Mouse (Mus musculus) liver, embryonic 11.5 days (tissue): Measurements from ENCODE around the gene Ckap4. TPM values are rescaled to one million over a fixed set of nuclear protein-coding genes. Genes with fewer than 3 reads are reported as not detected.
"Not testable (repeated sequence)": the region's sequence is repeated elsewhere in the genome, so short reads cannot be mapped to it uniquely, and the experiment has no call there.

Source experiments
- ATAC-seq: fragments of 200-750 bp; cut with Nextera tagmentation; replicated peaks from 2 replicates; pipeline ENCODE4 v1.8.0; 2017; ENCODE audit warnings: moderate number of reproducible peaks, mild to moderate bottlenecking, moderate TSS enrichment, moderate library complexity; ENCODE audit not compliant: low FRiP score
- DNase-seq: peaks from one replicate; pipeline ENCODE4 v3.0.0-alpha.2; 2017; ENCODE audit warnings: low spot score
- H3K27ac ChIP-seq: fragments of 300-500 bp; sonication (generic); 2 replicates; pipeline ENCODE4 v1.5.1; 2014; ENCODE audit warnings: mild to moderate bottlenecking, low read depth, low read length, control low read depth
- H3K27me3 ChIP-seq: fragments of 300-500 bp; sonication (generic); replicated peaks from 2 replicates; pipeline ENCODE4 v1.6.1; 2014; ENCODE audit warnings: low read length, mixed read lengths; ENCODE audit not compliant: control insufficient read depth, insufficient read depth
- H3K36me3 ChIP-seq: fragments of 300-500 bp; sonication (generic); 2 replicates; pipeline ENCODE4 v1.6.1; 2014; ENCODE audit warnings: mild to moderate bottlenecking, low read length, moderate library complexity, mixed read lengths; ENCODE audit not compliant: control insufficient read depth, insufficient read depth
- H3K4me1 ChIP-seq: fragments of 300-500 bp; sonication (generic); replicated peaks from 2 replicates; pipeline ENCODE4 v1.6.1; 2014; ENCODE audit warnings: low read length, mixed read lengths; ENCODE audit not compliant: control insufficient read depth, insufficient read depth
- H3K4me2 ChIP-seq: fragments of 300-500 bp; sonication (generic); 2 replicates; pipeline ENCODE4 v1.6.1; 2014; ENCODE audit warnings: mild to moderate bottlenecking, control low read depth, moderate library complexity
- H3K4me3 ChIP-seq: fragments of 300-500 bp; sonication (generic); 2 replicates; pipeline ENCODE4 v1.5.1; 2014; ENCODE audit warnings: low read depth, low read length, control low read depth
- H3K9ac ChIP-seq: fragments of 300-500 bp; sonication (generic); 2 replicates; pipeline ENCODE4 v1.6.1; 2014; ENCODE audit warnings: low read depth, low read length, control low read depth
- H3K9me3 ChIP-seq: fragments of 300-500 bp; sonication (generic); 2 replicates; pipeline ENCODE4 v1.6.1; 2016; ENCODE audit warnings: low read length, inconsistent platforms, mixed read lengths; ENCODE audit not compliant: control insufficient read depth
- WGBS: fragments of 180-500 bp; shearing (Covaris S2); extraction: QIAGEN DNeasy Blood & Tissue Kit; methylation state at CpG from one replicate; pipeline ENCODE4 v1.1.7; 2014; 5-methylcytosine and 5-hydroxymethylcytosine counted together
- polyA plus RNA-seq: library from polyadenylated mRNA; unstranded; fragments of >200 nt; fragmentation: Nextera tagmentation; extraction: Ambion mirVana; gene quantifications from 2 replicates; pipeline ENCODE4 v1.2.1, GENCODE M21; 2014

The Ckap4 gene
- polyA plus RNA-seq, 1 experiment from 2014 or later: 41.5 TPM

- Histone ChIP-seq H3K9ac (no peak overlapping the region), H3K27ac (no peak overlapping the region)
Measured at GRCm38 (mm10) chr10:84496805-84497204, 37.1 kb downstream of the Ckap4 start.

GRCm38 (mm10) chr10:84494432-84494831, 39.4 kb downstream of the Ckap4 start:
- WGBS: 63% methylated on average over 7 of the region's 7 CpGs
- Histone ChIP-seq H3K9ac (no peak overlapping the region), H3K4me2 (no peak overlapping the region), H3K36me3 (no peaks in the 10 kb centered on the region), H3K27me3 (no peaks in the 10 kb centered on the region), H3K9me3 (no peaks in the 10 kb centered on the region), H3K27ac (no peak overlapping the region), H3K4me1 (0 out of 2 replicates have a peak, but pooled peaks cover 2% of the 10 kb centered on the region), H3K4me3 (no peak overlapping the region)
- DNase-seq (no peak), ATAC-seq (no peak)

More at GRCm38 (mm10) chr10:84496805-84497204, 37.1 kb downstream of the Ckap4 start:
- Histone ChIP-seq H3K4me3 (no peak overlapping the region), H3K27me3 (no peaks in the 10 kb centered on the region), H3K4me1 (no peaks in the 10 kb centered on the region), H3K36me3 (no peaks in the 10 kb centered on the region), H3K9me3 (no peaks in the 10 kb centered on the region), H3K4me2 (no peak overlapping the region)
- no peak for ATAC-seq
- WGBS: 66% methylated on average over 2 of the region's 2 CpGs
- DNase-seq: no peak

GRCm38 (mm10) chr10:84490115-84490514, 43.7 kb downstream of the Ckap4 start:
- no peaks in the 10 kb centered on the region for H3K9me3 ChIP-seq
- no peaks in the 10 kb centered on the region for H3K36me3 ChIP-seq
- no peak; the same call in 1 of the 2 replicates for ATAC-seq
- no peak overlapping the region for H3K4me2 ChIP-seq
- DNase-seq: no peak
- H3K4me1 ChIP-seq: 0 out of 2 replicates have a peak, but pooled peaks cover 2% of the 10 kb centered on the region
- no peaks in the 10 kb centered on the region for H3K27me3 ChIP-seq
- H3K4me3 ChIP-seq: no peak overlapping the region
- H3K9ac ChIP-seq: no peak overlapping the region
- 52% methylated on average over 5 of the region's 5 CpGs for WGBS
- H3K27ac ChIP-seq: no peak overlapping the region

GRCm38 (mm10) chr10:84488315-84488714, 45.5 kb downstream of the Ckap4 start:
- no peak overlapping the region for H3K27ac ChIP-seq
- H3K4me2 ChIP-seq: no peak overlapping the region
- no peaks in the 10 kb centered on the region for H3K36me3 ChIP-seq
- 40% methylated on average over 6 of the region's 6 CpGs for WGBS
- H3K9ac ChIP-seq: no peak overlapping the region
- peak; percentile 56 for DNase-seq
- H3K4me1 ChIP-seq: 0 out of 2 replicates have a peak, but pooled peaks cover 2% of the 10 kb centered on the region
- no peaks in the 10 kb centered on the region for H3K27me3 ChIP-seq
- no peak overlapping the region for H3K4me3 ChIP-seq
- ATAC-seq: 0 out of 2 replicates have a peak, but pooled peaks have one; percentile 45
- H3K9me3 ChIP-seq: no peaks in the 10 kb centered on the region

- DNase-seq: no peak
- H3K9me3 ChIP-seq: no peaks in the 10 kb centered on the region
- no peaks in the 10 kb centered on the region for H3K27me3 ChIP-seq
- no peaks in the 10 kb centered on the region for H3K4me1 ChIP-seq
- no peak for ATAC-seq
- no peak overlapping the region for H3K27ac ChIP-seq
- no peaks in the 10 kb centered on the region for H3K36me3 ChIP-seq
- H3K9ac ChIP-seq: no peak overlapping the region
- H3K4me2 ChIP-seq: no peak overlapping the region
- no peak overlapping the region for H3K4me3 ChIP-seq
- WGBS: 77% methylated on average over 1 of the region's 1 CpGs
Measured at GRCm38 (mm10) chr10:84484661-84485060, 49.2 kb downstream of the Ckap4 start.

- no peaks in the 10 kb centered on the region for H3K4me1 ChIP-seq
- DNase-seq (no peak), ATAC-seq (no peak)
- no peak overlapping the region for H3K9ac ChIP-seq
- no peak overlapping the region for H3K4me2 ChIP-seq
- H3K36me3 ChIP-seq: no peaks in the 10 kb centered on the region
- H3K27ac ChIP-seq: no peak overlapping the region
- H3K4me3 ChIP-seq: no peak overlapping the region
- no peaks in the 10 kb centered on the region for H3K27me3 ChIP-seq
- H3K9me3 ChIP-seq: no peaks in the 10 kb centered on the region
- 66% methylated on average over 3 of the region's 3 CpGs for WGBS
Measured at GRCm38 (mm10) chr10:84483553-84483952, 50.3 kb downstream of the Ckap4 start.

GRCm38 (mm10) chr10:84483069-84483468, 50.8 kb downstream of the Ckap4 start:
- 75% methylated on average over 2 of the region's 2 CpGs for WGBS
- Histone ChIP-seq H3K4me2 (no peak overlapping the region), H3K4me3 (no peak overlapping the region), H3K27ac (no peak overlapping the region), H3K9ac (no peak overlapping the region), H3K9me3 (no peaks in the 10 kb centered on the region), H3K4me1 (no peaks in the 10 kb centered on the region; the same call in 1 of the 2 replicates), H3K36me3 (no peaks in the 10 kb centered on the region), H3K27me3 (no peaks in the 10 kb centered on the region)
- DNase-seq: no peak
- no peak for ATAC-seq

GRCm38 (mm10) chr10:84482418-84482817, 51.4 kb downstream of the Ckap4 start:
- not testable (repeated sequence) for H3K27me3 ChIP-seq, DNase-seq, ATAC-seq, H3K27ac ChIP-seq, H3K4me1 ChIP-seq, H3K36me3 ChIP-seq, H3K9ac ChIP-seq, H3K4me3 ChIP-seq, H3K9me3 ChIP-seq, H3K4me2 ChIP-seq
- 89% methylated on average over 15 of the region's 15 CpGs for WGBS

GRCm38 (mm10) chr10:84481327-84481671, 52.6 kb downstream of the Ckap4 start:
- Histone ChIP-seq H3K9ac (no peak overlapping the region), H3K36me3 (no peaks in the 10 kb centered on the region), H3K4me2 (no peak overlapping the region), H3K9me3 (no peaks in the 10 kb centered on the region), H3K4me3 (no peak overlapping the region), H3K27me3 (no peaks in the 10 kb centered on the region), H3K4me1 (peaks cover 8% of the 10 kb centered on the region; the same call in 1 of the 2 replicates), H3K27ac (no peak overlapping the region)
- 65% methylated on average over 5 of the region's 5 CpGs for WGBS
- no peak for DNase-seq
- no peak for ATAC-seq
